Comparison of ENCODE assay signal across 31 mouse cellular contexts in the genomic region with DNA sequence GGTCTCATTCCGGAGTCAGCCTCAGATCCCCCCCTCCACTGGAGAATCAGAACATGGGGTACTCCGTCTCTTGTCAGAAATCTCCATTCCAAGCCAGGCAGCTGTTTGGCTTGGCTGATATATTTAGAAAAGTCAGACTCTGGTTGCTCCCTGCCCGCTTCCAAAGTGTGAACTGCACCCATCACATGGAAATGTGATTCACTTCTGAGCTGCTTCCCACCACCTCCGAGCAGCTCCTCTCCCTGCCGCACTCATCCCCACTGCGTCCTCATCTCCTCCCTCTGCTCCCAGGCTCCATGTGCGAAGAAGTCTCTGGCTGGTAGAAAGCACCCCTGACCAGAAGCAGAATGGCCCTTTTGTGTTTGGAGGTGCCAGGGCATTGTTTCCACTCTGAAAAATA. TPM values are rescaled to one million over a fixed set of nuclear protein-coding genes. Genes with fewer than 3 reads are reported as not detected.
DNase-seq lines count a peak whose midpoint lies in the region.
"Had no signal": no experiment of that assay in that cellular context is flagged by ENCODE, and none has a peak within 500 bp of the region (broad histone marks: within the 10 kb centered on the region; RNA-seq: fewer than 3 reads in every experiment).

No protein-coding gene starts in this region.

- peak; percentile 32 to 55 for DNase-seq in frontal cortex, adult 2 months (ENCODE audit: extremely low spot score in 1 of 2, low spot score in 1 of 2)
- DNase-seq in frontal cortex, postnatal 14 days (ENCODE audit: low spot score in 2 of 2): no peak
- no peak for DNase-seq in heart, embryonic 10.5 days (ENCODE audit: low spot score)
- DNase-seq in heart, adult 8-10 months (ENCODE audit: low spot score): no peak
- peak; percentile 29 for DNase-seq in lung, postnatal 10 days
- no peak for DNase-seq in lung, adult 18-20 months
- peak; percentile 12 for DNase-seq in adipocyte (ENCODE audit: low spot score)
- DNase-seq in layer of hippocampus, adult 18-20 months (ENCODE audit: low spot score in 2 of 2): no peak
- DNase-seq: adrenal gland, postnatal 25 days; cerebellum, adult 2 months; cerebellum, postnatal 14 days; gastrocnemius, postnatal 14 days; kidney, adult 9 months; kidney, postnatal 10 days; layer of hippocampus, adult 9-11 months; liver, embryonic 13.5 days; lung, embryonic 14.5 days; retina, postnatal 1 day; spleen, adult 18-20 months; thymus, postnatal 14 days had no signal

- H3K4me1 ChIP-seq in heart, embryonic 10.5 days: peaks cover 17% of the 10 kb centered on the region; the same call in 1 of the 2 replicates
- H3K4me1 ChIP-seq: forebrain, embryonic 12.5 days; liver, embryonic 13.5 days; midbrain, embryonic 15.5 days; neural tube, embryonic 15.5 days had no signal

- WGBS in heart, embryonic 10.5 days: 48% methylated on average over 7 of the region's 7 CpGs

- H3K27me3 ChIP-seq in heart, embryonic 10.5 days (ENCODE audit: insufficient read depth, poor library complexity, severe bottlenecking): no peaks in the 10 kb centered on the region
- H3K27me3 ChIP-seq: forebrain, embryonic 12.5 days; limb, embryonic 15.5 days; liver, embryonic 13.5 days; midbrain, embryonic 15.5 days; neural tube, embryonic 15.5 days had no signal

- no peak overlapping the region for H3K4me3 ChIP-seq in heart, embryonic 10.5 days
- H3K4me3 ChIP-seq: erythroblast, embryonic 14.5 days; forebrain, embryonic 12.5 days; limb, embryonic 10.5 days; limb, embryonic 15.5 days; liver, embryonic 13.5 days; midbrain, embryonic 15.5 days; neural tube, embryonic 15.5 days had no signal

- H3K36me3 ChIP-seq in heart, embryonic 10.5 days: 0 out of 2 replicates have a peak, but pooled peaks cover 2% of the 10 kb centered on the region
- H3K36me3 ChIP-seq: forebrain, embryonic 12.5 days; G1E; limb, embryonic 10.5 days; limb, embryonic 15.5 days; liver, embryonic 13.5 days; midbrain, embryonic 15.5 days; neural tube, embryonic 15.5 days had no signal

- H3K27ac ChIP-seq in heart, embryonic 10.5 days: 0 out of 2 replicates have a peak overlapping the region, but pooled peaks have one; percentile 22
- H3K27ac ChIP-seq: forebrain, embryonic 12.5 days; hindbrain, embryonic 14.5 days; limb, embryonic 10.5 days; limb, embryonic 15.5 days; liver, embryonic 13.5 days; macrophage; midbrain, embryonic 15.5 days; neural tube, embryonic 15.5 days had no signal

- no peaks in the 10 kb centered on the region for H3K9me3 ChIP-seq in heart, embryonic 10.5 days
- H3K9me3 ChIP-seq: forebrain, embryonic 12.5 days; limb, embryonic 10.5 days; limb, embryonic 15.5 days; midbrain, embryonic 15.5 days; neural tube, embryonic 15.5 days had no signal

RNA-seq across cellular contexts. Expression of gene Adcy5, which starts 37.2 kb away (rescaled TPM):
- polyA plus RNA-seq in frontal cortex, adult 2 months (2012; rRNA removed): 65.9 and 68.5 TPM in 2 replicates
- polyA plus RNA-seq in heart, embryonic 10.5 days (2016; fragmentation: Nextera tagmentation; extraction: Ambion mirVana): 3.8 and 5.1 TPM in 2 replicates
- 10 to 100 TPM; 51.4 to 56.2 (median 54.6) TPM for total RNA-seq in heart, adult 8-10 months (2022)
- total RNA-seq in layer of hippocampus, adult 18-20 months (2021): 10 to 100 TPM; 78.7 to 83.5 TPM
- total RNA-seq: hematopoietic stem cell, adult 5-6 weeks; megakaryocyte-erythroid progenitor cell, adult 5-6 weeks had no signal
- polyA plus RNA-seq: erythroblast, embryonic 14.5 days; G1E had no signal

Comparison
In these comparisons a context has a peak if more than half of its experiments do, and no peak if none do; other contexts are left out.
1. DNase-seq: peak in frontal cortex, adult 2 months (2 of 2), lung, postnatal 10 days (single experiment) and adipocyte (single experiment); none in frontal cortex, postnatal 14 days (0 of 2), heart, embryonic 10.5 days (single experiment), heart, adult 8-10 months (single experiment), lung, adult 18-20 months (0 of 2) and layer of hippocampus, adult 18-20 months (0 of 2).